Mouse (Mus musculus): ENCODE results near the gene 1190005I06Rik. TPM values are rescaled to one million over a fixed set of nuclear protein-coding genes. Genes with fewer than 3 reads are reported as not detected.

The 1190005I06Rik gene
- polyA plus RNA-seq, 1 experiment from 2014 or later = 17.3 TPM

Other genes starting within 250 kb of the 1190005I06Rik start
- gene Gins2, start 58.3 kb downstream of the 1190005I06Rik start, polyA plus RNA-seq (2015; fragmentation: Nextera tagmentation; extraction: Ambion mirVana) = 19.0 and 24.9 TPM in 2 replicates
- gene Gm27021, start 20.4 kb upstream of the 1190005I06Rik start, polyA plus RNA-seq (2015; fragmentation: Nextera tagmentation; extraction: Ambion mirVana) = 3.7 and 5.9 TPM in 2 replicates
- 1,171 and 1,185 TPM in 2 replicates for gene Cox4i1, start 20.6 kb upstream of the 1190005I06Rik start, polyA plus RNA-seq (2015; fragmentation: Nextera tagmentation; extraction: Ambion mirVana)
- 114 and 124 TPM in 2 replicates for gene Emc8, start 20.9 kb upstream of the 1190005I06Rik start, polyA plus RNA-seq (2015; fragmentation: Nextera tagmentation; extraction: Ambion mirVana)
- gene Irf8, start 88.7 kb upstream of the 1190005I06Rik start, polyA plus RNA-seq (2015; fragmentation: Nextera tagmentation; extraction: Ambion mirVana) = 4.2 and 6.1 TPM in 2 replicates

All from hindbrain, embryonic 15.5 days (tissue).